In genomic region chr9:66069583-66069982, GRCm38 (mm10) we compare ENCODE assay signal across 8 mouse cellular contexts. TPM values are rescaled to one million over a fixed set of nuclear protein-coding genes. Genes with fewer than 3 reads are reported as not detected.
DNase-seq lines count a peak whose midpoint lies in the region; ATAC-seq and TF ChIP-seq lines count a peak whose summit lies in the region.

Gene Snx22, minus strand, starts transcription at chr9:66069719.

- DNase-seq in c-Kit-positive CD71-positive TER-119-positive erythroid progenitor cells, embryonic 14.5 days (ENCODE audit: low spot score): peak; percentile 97
- DNase-seq in kidney, postnatal 25 days: peak; percentile 90 to 91
- peak; percentile 91 to 94 for DNase-seq in lung, adult 18-20 months
- peak; percentile 96 for DNase-seq in stomach, postnatal 0 days (ENCODE audit: low spot score)

- H3K4me3 ChIP-seq in E14TG2a.4 (replicated peaks; ENCODE audit: low read length): peak within 1 kb of the TSS; percentile 92
- peak within 1 kb of the TSS; percentile 48 for H3K4me3 ChIP-seq in forebrain, embryonic 12.5 days (replicated peaks)
- peak within 1 kb of the TSS; percentile 62 for H3K4me3 ChIP-seq in heart, embryonic 16.5 days (ENCODE audit: low read length)
- H3K4me3 ChIP-seq in neural tube, embryonic 13.5 days: peak within 1 kb of the TSS; percentile 47
- peak within 1 kb of the TSS; percentile 51 for H3K4me3 ChIP-seq in stomach, postnatal 0 days (ENCODE audit: low read depth, low read length)

- TF ChIP-seq CTCF in E14TG2a.4 (conservative IDR thresholded peaks at IDR 0.05; ENCODE audit: low read length): no peak
- no peak for TF ChIP-seq CTCF in stomach, postnatal 0 days (IDR thresholded peaks at IDR 0.05; ENCODE audit: low read depth)

- H3K4me2 ChIP-seq in forebrain, embryonic 12.5 days: peak within 1 kb of the TSS; percentile 84
- H3K4me2 ChIP-seq in heart, embryonic 16.5 days (ENCODE audit: low read depth, low read length): peak within 1 kb of the TSS; percentile 99
- peak within 1 kb of the TSS; percentile 86 for H3K4me2 ChIP-seq in neural tube, embryonic 13.5 days
- peak within 1 kb of the TSS; percentile 99 for H3K4me2 ChIP-seq in stomach, postnatal 0 days (replicated peaks; ENCODE audit: low read depth)

- peak within 1 kb of the TSS; percentile 57 for H3K9ac ChIP-seq in forebrain, embryonic 12.5 days
- peak within 1 kb of the TSS; percentile 70 for H3K9ac ChIP-seq in heart, embryonic 16.5 days (ENCODE audit: low read length)
- peak within 1 kb of the TSS; percentile 63 for H3K9ac ChIP-seq in neural tube, embryonic 13.5 days
- H3K9ac ChIP-seq in stomach, postnatal 0 days (ENCODE audit: low read length): peak within 1 kb of the TSS; percentile 52

- 0% methylated on average over 22 of the region's 22 CpGs for WGBS in forebrain, embryonic 12.5 days
- WGBS in heart, embryonic 16.5 days: under 1% methylated on average over 22 of the region's 22 CpGs
- under 1% methylated on average over 22 of the region's 22 CpGs for whole genome bisulfite sequencing in neural tube, embryonic 13.5 days
- WGBS in stomach, postnatal 0 days: 2% methylated on average over 22 of the region's 22 CpGs

- peaks cover 6% of the 10 kb centered on the region for H3K9me3 ChIP-seq in E14TG2a.4 (ENCODE audit: low read length)
- no peaks in the 10 kb centered on the region for H3K9me3 ChIP-seq in forebrain, embryonic 12.5 days
- H3K9me3 ChIP-seq in heart, embryonic 16.5 days (replicated peaks; ENCODE audit: control insufficient read depth, low read length): 0 out of 2 replicates have a peak, but pooled peaks cover 3% of the 10 kb centered on the region
- peaks cover 6% of the 10 kb centered on the region; the same call in 1 of the 2 replicates for H3K9me3 ChIP-seq in neural tube, embryonic 13.5 days
- no peaks in the 10 kb centered on the region for H3K9me3 ChIP-seq in stomach, postnatal 0 days (ENCODE audit: control insufficient read depth, low read length)

- no peak for TF ChIP-seq EP300 in stomach, postnatal 0 days (optimal IDR thresholded peaks at IDR 0.05)

- peaks cover 35% of the 10 kb centered on the region for H3K27me3 ChIP-seq in E14TG2a.4 (ENCODE audit: insufficient read depth, low read length)
- peaks cover 47% of the 10 kb centered on the region for H3K27me3 ChIP-seq in forebrain, embryonic 12.5 days
- H3K27me3 ChIP-seq in heart, embryonic 16.5 days (ENCODE audit: control insufficient read depth, insufficient read depth, low read length): peaks cover 14% of the 10 kb centered on the region
- peaks cover 47% of the 10 kb centered on the region for H3K27me3 ChIP-seq in neural tube, embryonic 13.5 days
- H3K27me3 ChIP-seq in stomach, postnatal 0 days (ENCODE audit: control insufficient read depth, insufficient read depth, low read length): no peaks in the 10 kb centered on the region

- ATAC-seq in forebrain, embryonic 12.5 days (ENCODE audit: low FRiP score): peak; percentile 87
- peak; percentile 89 for ATAC-seq in heart, embryonic 16.5 days (replicated peaks; ENCODE audit: extremely low read depth, insufficient read depth, low FRiP score)
- peak; percentile 76 for ATAC-seq in neural tube, embryonic 13.5 days (ENCODE audit: low read depth)
- ATAC-seq in stomach, postnatal 0 days (ENCODE audit: low FRiP score, low TSS enrichment): peak; percentile 94

- no peak within 1 kb of the TSS for H3K27ac ChIP-seq in forebrain, embryonic 12.5 days
- H3K27ac ChIP-seq in heart, embryonic 16.5 days (ENCODE audit: low read length): no peak within 1 kb of the TSS
- H3K27ac ChIP-seq in neural tube, embryonic 13.5 days (replicated peaks): no peak within 1 kb of the TSS
- H3K27ac ChIP-seq in stomach, postnatal 0 days (replicated peaks): no peak within 1 kb of the TSS

- H3K36me3 ChIP-seq in E14TG2a.4 (ENCODE audit: insufficient read depth, low read length): peaks cover 27% of the 10 kb centered on the region
- peaks cover 27% of the 10 kb centered on the region for H3K36me3 ChIP-seq in forebrain, embryonic 12.5 days (replicated peaks)
- H3K36me3 ChIP-seq in heart, embryonic 16.5 days (ENCODE audit: control insufficient read depth, insufficient read depth): peaks cover 20% of the 10 kb centered on the region
- peaks cover 28% of the 10 kb centered on the region for H3K36me3 ChIP-seq in neural tube, embryonic 13.5 days
- peaks cover 12% of the 10 kb centered on the region for H3K36me3 ChIP-seq in stomach, postnatal 0 days (ENCODE audit: control insufficient read depth, insufficient read depth, low read length)

- H3K4me1 ChIP-seq in E14TG2a.4 (replicated peaks; ENCODE audit: low read depth, low read length): peaks cover 43% of the 10 kb centered on the region
- H3K4me1 ChIP-seq in forebrain, embryonic 12.5 days: peaks cover 13% of the 10 kb centered on the region
- peaks cover 11% of the 10 kb centered on the region for H3K4me1 ChIP-seq in heart, embryonic 16.5 days (ENCODE audit: control insufficient read depth, insufficient read depth, low read length)
- peaks cover 18% of the 10 kb centered on the region for H3K4me1 ChIP-seq in neural tube, embryonic 13.5 days (replicated peaks)
- H3K4me1 ChIP-seq in stomach, postnatal 0 days (replicated peaks; ENCODE audit: control insufficient read depth, insufficient read depth): 0 out of 2 replicates have a peak, but pooled peaks cover 3% of the 10 kb centered on the region

RNA-seq across cellular contexts. Expression of gene Snx22, which starts in this region (rescaled TPM):
- 3.3 and 4.0 TPM in 2 replicates for polyA plus RNA-seq in forebrain, embryonic 12.5 days (2016; fragmentation: Nextera tagmentation; extraction: Ambion mirVana)
- polyA plus RNA-seq in heart, embryonic 16.5 days (2015; fragmentation: Nextera tagmentation; extraction: Ambion mirVana): 1.4 and 1.8 TPM in 2 replicates
- polyA plus RNA-seq in neural tube, embryonic 13.5 days (2015; fragmentation: Nextera tagmentation; extraction: Ambion mirVana): 5.3 and 6.6 TPM in 2 replicates
- polyA plus RNA-seq in stomach, postnatal 0 days (2015; fragmentation: Nextera tagmentation; extraction: Ambion mirVana): 1.5 TPM in 2 replicates
